Comparison of ENCODE assay signal across 18 mouse cellular contexts in the genomic region with DNA sequence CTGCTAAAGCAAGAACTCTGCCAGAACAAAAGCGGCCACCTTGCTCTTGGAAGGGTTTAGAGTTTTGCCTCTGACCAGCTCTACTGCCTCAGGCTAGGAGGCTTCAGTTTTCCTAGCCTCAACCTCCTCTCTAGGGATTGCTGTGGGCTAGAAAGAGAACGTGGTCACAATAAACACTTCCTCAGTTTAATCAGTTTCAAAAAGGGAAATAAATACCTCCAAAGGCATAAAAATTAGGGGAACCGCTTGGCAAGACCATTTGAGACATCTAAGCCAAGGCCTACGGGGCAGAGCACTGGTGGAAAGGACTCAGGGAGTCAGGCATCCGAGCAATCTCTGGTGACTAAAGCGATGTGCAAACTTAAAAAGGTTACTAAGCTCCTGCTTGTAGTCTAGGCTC. TPM values are rescaled to one million over a fixed set of nuclear protein-coding genes. Genes with fewer than 3 reads are reported as not detected.
DNase-seq lines count a peak whose midpoint lies in the region; ATAC-seq and TF ChIP-seq lines count a peak whose summit lies in the region.
"Had no signal": no experiment of that assay in that cellular context is flagged by ENCODE, and none has a peak within 500 bp of the region (broad histone marks: within the 10 kb centered on the region; RNA-seq: fewer than 3 reads in every experiment).

No protein-coding gene starts in this region.

- H3K27me3 ChIP-seq in heart, embryonic 10.5 days (ENCODE audit: insufficient read depth, poor library complexity, severe bottlenecking) = no peaks in the 10 kb centered on the region
- no peaks in the 10 kb centered on the region for H3K27me3 ChIP-seq in stomach, postnatal 0 days (ENCODE audit: control insufficient read depth, insufficient read depth, low read length)
- H3K27me3 ChIP-seq in kidney, embryonic 15.5 days = no peaks in the 10 kb centered on the region
- H3K27me3 ChIP-seq: hindbrain, embryonic 13.5 days; midbrain, embryonic 13.5 days; Patski had no signal

- no peak overlapping the region for H3K9ac ChIP-seq in stomach, postnatal 0 days (ENCODE audit: low read length)
- H3K9ac ChIP-seq in kidney, embryonic 15.5 days = no peak overlapping the region
- H3K9ac ChIP-seq: hindbrain, embryonic 13.5 days; midbrain, embryonic 13.5 days had no signal

- no peak for TF ChIP-seq CTCF in layer of hippocampus, adult 2 months (conservative IDR thresholded peaks at IDR 0.05)
- TF ChIP-seq CTCF in stomach, postnatal 0 days (IDR thresholded peaks at IDR 0.05; ENCODE audit: low read depth) = no peak

- no peaks in the 10 kb centered on the region for H3K9me3 ChIP-seq in heart, embryonic 10.5 days
- no peaks in the 10 kb centered on the region for H3K9me3 ChIP-seq in stomach, postnatal 0 days (ENCODE audit: control insufficient read depth, low read length)
- no peaks in the 10 kb centered on the region for H3K9me3 ChIP-seq in kidney, embryonic 15.5 days (replicated peaks)
- H3K9me3 ChIP-seq: hindbrain, embryonic 13.5 days; midbrain, embryonic 13.5 days had no signal

- WGBS in heart, embryonic 10.5 days = 86% methylated on average over 6 of the region's 6 CpGs
- 70% methylated on average over 6 of the region's 6 CpGs for WGBS in stomach, postnatal 0 days
- WGBS in kidney, embryonic 15.5 days = 91% methylated on average over 6 of the region's 6 CpGs

- H3K27ac ChIP-seq in heart, embryonic 10.5 days = peak overlapping the region; percentile 69
- peak overlapping the region; percentile 89 for H3K27ac ChIP-seq in layer of hippocampus, adult 2 months
- peak overlapping the region; percentile 19; the same call in 1 of the 2 replicates for H3K27ac ChIP-seq in stomach, postnatal 0 days (replicated peaks)
- H3K27ac ChIP-seq in kidney, embryonic 15.5 days = no peak overlapping the region
- H3K27ac ChIP-seq: midbrain, embryonic 13.5 days had no signal

- intact Hi-C loops in heart, postnatal 14 days (cut with DNase I) = no loop called here

- H3K36me3 ChIP-seq in heart, embryonic 10.5 days = peaks cover 8% of the 10 kb centered on the region; the same call in 1 of the 2 replicates
- no peaks in the 10 kb centered on the region for H3K36me3 ChIP-seq in stomach, postnatal 0 days (ENCODE audit: control insufficient read depth, insufficient read depth, low read length)
- 0 out of 2 replicates have a peak, but pooled peaks cover 6% of the 10 kb centered on the region for H3K36me3 ChIP-seq in kidney, embryonic 15.5 days
- H3K36me3 ChIP-seq: hindbrain, embryonic 13.5 days; midbrain, embryonic 13.5 days had no signal

- no peak for DNase-seq in heart, embryonic 10.5 days (ENCODE audit: low spot score)
- no peak for DNase-seq in heart, postnatal 14 days
- no peak for DNase-seq in layer of hippocampus, adult 2 months (ENCODE audit: low spot score in 2 of 2)
- DNase-seq in layer of hippocampus, adult 11-12 months (ENCODE audit: low spot score) = no peak
- peak; percentile 3 for DNase-seq in right cerebral cortex, postnatal 14 days
- no peak for DNase-seq in right cerebral cortex, postnatal 25 days
- DNase-seq in stomach, postnatal 0 days (ENCODE audit: low spot score) = no peak
- DNase-seq: adrenal gland, postnatal 25 days; kidney, adult 11 months; kidney, postnatal 25 days; right cerebral cortex, postnatal 4 days had no signal

- peaks cover 82% of the 10 kb centered on the region for H3K4me1 ChIP-seq in heart, embryonic 10.5 days
- peaks cover 9% of the 10 kb centered on the region; the same call in 1 of the 2 replicates for H3K4me1 ChIP-seq in stomach, postnatal 0 days (replicated peaks; ENCODE audit: control insufficient read depth, insufficient read depth)
- H3K4me1 ChIP-seq in kidney, embryonic 15.5 days = peaks cover 62% of the 10 kb centered on the region

- H3K4me2 ChIP-seq in stomach, postnatal 0 days (replicated peaks; ENCODE audit: low read depth) = no peak overlapping the region
- H3K4me2 ChIP-seq in kidney, embryonic 15.5 days = no peak overlapping the region
- H3K4me2 ChIP-seq: hindbrain, embryonic 13.5 days; midbrain, embryonic 13.5 days had no signal

- no peak for TF ChIP-seq EP300 in stomach, postnatal 0 days (optimal IDR thresholded peaks at IDR 0.05)

- H3K4me3 ChIP-seq in heart, embryonic 10.5 days = no peak overlapping the region
- H3K4me3 ChIP-seq in layer of hippocampus, adult 2 months = no peak overlapping the region
- no peak overlapping the region for H3K4me3 ChIP-seq in stomach, postnatal 0 days (ENCODE audit: low read depth, low read length)
- H3K4me3 ChIP-seq in kidney, embryonic 15.5 days (replicated peaks) = no peak overlapping the region
- H3K4me3 ChIP-seq: hindbrain, embryonic 13.5 days; midbrain, embryonic 13.5 days had no signal

- ATAC-seq in stomach, postnatal 0 days (ENCODE audit: low FRiP score, low TSS enrichment) = no peak
- ATAC-seq in kidney, embryonic 15.5 days (replicated peaks; ENCODE audit: low FRiP score) = no peak
- ATAC-seq: midbrain, embryonic 13.5 days; Patski had no signal

RNA-seq across cellular contexts. Expression of a gene that starts 10.4 kb away (rescaled TPM):
- 1.9 and 3.0 TPM in 2 replicates for polyA plus RNA-seq in heart, embryonic 10.5 days (2016; fragmentation: Nextera tagmentation; extraction: Ambion mirVana)
- not detected for total RNA-seq in heart, postnatal 14 days (2021)
- total RNA-seq in layer of hippocampus, adult 2 months (2021) = not detected
- polyA plus RNA-seq in stomach, postnatal 0 days (2015; fragmentation: Nextera tagmentation; extraction: Ambion mirVana) = 0.13 and 0.15 TPM in 2 replicates
- polyA plus RNA-seq in kidney, embryonic 15.5 days (2015; fragmentation: Nextera tagmentation; extraction: Ambion mirVana) = 0.49 and 0.53 TPM in 2 replicates
- total RNA-seq: adrenal gland, postnatal 25 days; layer of hippocampus, postnatal 14 days; left cerebral cortex, postnatal 36 days; liver, adult 2 months had no signal
- polyA plus RNA-seq: liver, adult 2 months had no signal

RNA-seq across cellular contexts. Expression of a gene that starts 19.8 kb away (rescaled TPM):
- polyA plus RNA-seq in heart, embryonic 10.5 days (2016; fragmentation: Nextera tagmentation; extraction: Ambion mirVana) = 58.4 and 61.0 TPM in 2 replicates
- total RNA-seq in heart, postnatal 14 days (2021) = 10 to 100 TPM; 62.3 to 63.1 TPM
- total RNA-seq in layer of hippocampus, adult 2 months (2021) = 100 to 1,000 TPM; 513 to 526 TPM
- 18.6 and 23.2 TPM in 2 replicates for polyA plus RNA-seq in stomach, postnatal 0 days (2015; fragmentation: Nextera tagmentation; extraction: Ambion mirVana)
- polyA plus RNA-seq in kidney, embryonic 15.5 days (2015; fragmentation: Nextera tagmentation; extraction: Ambion mirVana) = 37.7 and 46.7 TPM in 2 replicates

RNA-seq across cellular contexts. Expression of a gene that starts 23.8 kb away (rescaled TPM):
- 1,001 and 1,694 TPM in 2 replicates for polyA plus RNA-seq in heart, embryonic 10.5 days (2016; fragmentation: Nextera tagmentation; extraction: Ambion mirVana)
- 10 to 100 TPM; 15.7 to 16.8 TPM for total RNA-seq in heart, postnatal 14 days (2021)
- total RNA-seq in layer of hippocampus, adult 2 months (2021) = 10 to 100 TPM; 25.3 to 31.9 TPM
- 157 and 170 TPM in 2 replicates for polyA plus RNA-seq in stomach, postnatal 0 days (2015; fragmentation: Nextera tagmentation; extraction: Ambion mirVana)
- 1,215 and 1,266 TPM in 2 replicates for polyA plus RNA-seq in kidney, embryonic 15.5 days (2015; fragmentation: Nextera tagmentation; extraction: Ambion mirVana)
- total RNA-seq: liver, adult 2 months had no signal

RNA-seq across cellular contexts. Expression of a gene that starts 28.8 kb away (rescaled TPM):
- 0.16 and 0.57 TPM in 2 replicates for polyA plus RNA-seq in heart, embryonic 10.5 days (2016; fragmentation: Nextera tagmentation; extraction: Ambion mirVana)
- not detected for total RNA-seq in heart, postnatal 14 days (2021)
- 10 to 100 TPM; 22.1 to 26.0 TPM for total RNA-seq in layer of hippocampus, adult 2 months (2021)
- 0.08 and 0.16 TPM in 2 replicates for polyA plus RNA-seq in stomach, postnatal 0 days (2015; fragmentation: Nextera tagmentation; extraction: Ambion mirVana)
- 0.42 TPM in 1 of 2 replicates, not detected in the other for polyA plus RNA-seq in kidney, embryonic 15.5 days (2015; fragmentation: Nextera tagmentation; extraction: Ambion mirVana)
- total RNA-seq: liver, adult 2 months had no signal
- polyA plus RNA-seq: liver, adult 2 months; Patski had no signal
